Mouse (Mus musculus) midbrain, embryonic 14.5 days (tissue): ENCODE measurements at regions not wholly inside any gene's neighbourhood (a gene's known extent, or its start where the extent isn't known, plus 50 kb on each side); places are given as distances from the start of the nearest gene placed in this dataset.

Experiments
- ATAC-seq: fragments of 200-750 bp; cut with Nextera tagmentation; 2 replicates; pipeline ENCODE4 v1.8.0; 2017; ENCODE audit warnings: moderate number of reproducible peaks, moderate library complexity; ENCODE audit not compliant: low FRiP score, low TSS enrichment
- DNase-seq: peaks from one replicate; pipeline ENCODE4 v3.0.0-alpha.2; 2015
- H3K27ac ChIP-seq: fragments of 300-500 bp; sonication (generic); replicated peaks from 2 replicates; pipeline ENCODE4 v1.5.1; 2014; ENCODE audit warnings: mild to moderate bottlenecking, low read depth, low read length, moderate library complexity
- H3K27me3 ChIP-seq: fragments of 300-500 bp; sonication (generic); 2 replicates; pipeline ENCODE4 v1.6.1; 2014; ENCODE audit warnings: low read length, control low read depth, mixed read lengths; ENCODE audit not compliant: control insufficient read depth, insufficient read depth
- H3K36me3 ChIP-seq: fragments of 300-500 bp; sonication (generic); 2 replicates; pipeline ENCODE4 v1.6.1; 2014; ENCODE audit warnings: low read length, control low read depth; ENCODE audit not compliant: control insufficient read depth, insufficient read depth
- H3K4me1 ChIP-seq: fragments of 300-500 bp; sonication (generic); 2 replicates; pipeline ENCODE4 v1.6.1; 2014; ENCODE audit warnings: mild to moderate bottlenecking, antibody characterized with exemption, low read length, control low read depth; ENCODE audit not compliant: control insufficient read depth, insufficient read depth
- H3K4me2 ChIP-seq: fragments of 300-500 bp; sonication (generic); 2 replicates; pipeline ENCODE4 v1.6.1; 2014; ENCODE audit warnings: mild to moderate bottlenecking, low read length, moderate library complexity
- H3K4me3 ChIP-seq: fragments of 300-500 bp; sonication (generic); replicated peaks from 2 replicates; pipeline ENCODE4 v1.5.1; 2014; ENCODE audit warnings: low read depth, low read length
- H3K9ac ChIP-seq: fragments of 300-500 bp; sonication (generic); replicated peaks from 2 replicates; pipeline ENCODE4 v1.6.1; 2014; ENCODE audit warnings: mild to moderate bottlenecking, low read length, moderate library complexity
- H3K9me3 ChIP-seq: fragments of 300-500 bp; sonication (generic); 2 replicates; pipeline ENCODE4 v1.6.1; 2016; ENCODE audit warnings: low read length, control low read depth, mixed read lengths; ENCODE audit not compliant: control insufficient read depth
- WGBS: fragments of 180-500 bp; shearing (Covaris S2); extraction: QIAGEN DNeasy Blood & Tissue Kit; methylation state at CpG from one replicate; pipeline ENCODE4 v1.1.7; 2014; 5-methylcytosine and 5-hydroxymethylcytosine counted together

DNA sequence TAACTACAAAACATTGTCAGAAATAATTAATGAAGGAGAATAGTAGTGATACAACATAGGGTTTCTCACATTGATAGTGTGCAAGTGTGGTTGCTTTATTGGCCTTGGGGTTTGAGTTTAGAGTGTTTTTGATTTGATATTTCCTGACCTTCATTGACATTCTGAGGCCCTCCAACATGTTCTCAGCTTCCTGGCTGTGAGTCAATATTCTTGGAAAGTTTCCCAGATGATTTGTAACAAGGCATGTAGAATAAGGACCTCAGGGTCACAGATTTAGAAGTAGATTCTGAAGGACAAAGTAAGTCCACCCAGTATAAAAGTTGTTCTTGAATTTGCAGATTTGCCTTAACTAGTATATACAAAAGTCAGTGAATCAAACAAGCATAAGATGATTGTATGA, 969.7 kb upstream of the Pcdh9 start:
- Histone ChIP-seq H3K27ac (no peak overlapping the region), H3K4me3 (no peak overlapping the region), H3K4me2 (no peak overlapping the region), H3K4me1 (no peaks in the 10 kb centered on the region), H3K27me3 (no peaks in the 10 kb centered on the region), H3K9me3 (no peaks in the 10 kb centered on the region), H3K36me3 (no peaks in the 10 kb centered on the region), H3K9ac (no peak overlapping the region)
- DNase-seq (no peak), ATAC-seq (no peak)

GRCm38 (mm10) chr14:94869011-94869410, 978.5 kb upstream of the Pcdh9 start:
- no peaks in the 10 kb centered on the region for H3K27me3 ChIP-seq
- 68% methylated on average over 2 of the region's 2 CpGs for WGBS
- no peaks in the 10 kb centered on the region for H3K9me3 ChIP-seq
- ATAC-seq (no peak), DNase-seq (no peak)
- H3K27ac ChIP-seq, result no peak overlapping the region
- no peaks in the 10 kb centered on the region for H3K36me3 ChIP-seq
- H3K4me1 ChIP-seq, result no peaks in the 10 kb centered on the region
- no peak overlapping the region for H3K4me3 ChIP-seq
- no peak overlapping the region for H3K4me2 ChIP-seq
- H3K9ac ChIP-seq, result no peak overlapping the region

GRCm38 (mm10) chr14:94886054-94886453, 995.0 kb upstream of the 4921530L21Rik start:
- ATAC-seq (no peak), DNase-seq (no peak)
- Histone ChIP-seq H3K4me1 (no peaks in the 10 kb centered on the region), H3K9ac (no peak overlapping the region), H3K4me2 (no peak overlapping the region), H3K4me3 (no peak overlapping the region), H3K36me3 (no peaks in the 10 kb centered on the region), H3K27me3 (no peaks in the 10 kb centered on the region), H3K27ac (no peak overlapping the region), H3K9me3 (no peaks in the 10 kb centered on the region)
- 77% methylated on average over 3 of the region's 3 CpGs for WGBS

DNA sequence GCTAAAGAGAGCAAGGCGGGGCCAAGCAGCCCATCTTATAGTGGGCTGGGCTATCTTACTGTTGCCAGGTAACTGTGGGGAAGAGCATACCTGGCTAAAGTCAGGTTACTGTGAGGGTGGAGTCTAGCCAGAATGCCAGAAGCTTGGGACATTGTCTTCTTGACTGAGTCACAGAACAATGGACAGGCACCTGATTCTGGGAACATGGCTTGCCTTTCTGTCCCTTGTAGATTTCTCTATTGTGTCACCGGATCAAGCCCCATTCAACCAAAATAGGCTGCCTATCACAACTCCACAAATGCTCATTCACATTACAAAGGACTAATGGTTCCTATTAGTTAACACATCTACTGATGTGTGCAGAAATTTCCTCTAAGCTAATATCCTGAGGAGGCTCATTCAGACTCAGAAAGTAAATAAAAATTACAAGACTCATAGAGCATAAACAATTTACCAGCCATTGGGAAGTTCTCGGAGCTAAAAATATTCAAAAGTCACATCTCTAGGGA, 985.7 kb upstream of the 4921530L21Rik start:
- no peaks in the 10 kb centered on the region for H3K36me3 ChIP-seq
- H3K4me2 ChIP-seq, result no peak overlapping the region
- no peak overlapping the region for H3K4me3 ChIP-seq
- no peak overlapping the region for H3K9ac ChIP-seq
- no peak for DNase-seq
- no peak for ATAC-seq
- H3K4me1 ChIP-seq, result no peaks in the 10 kb centered on the region
- WGBS, result 85% methylated on average over 3 of the region's 3 CpGs
- no peaks in the 10 kb centered on the region for H3K27me3 ChIP-seq
- no peaks in the 10 kb centered on the region for H3K9me3 ChIP-seq
- no peak overlapping the region for H3K27ac ChIP-seq

GRCm38 (mm10) chr14:94898667-94899281, 982.3 kb upstream of the 4921530L21Rik start:
- ATAC-seq (peak; percentile 55; the same call in 1 of the 2 replicates), DNase-seq (peak; percentile 58)
- peak overlapping the region; percentile 52; the same call in 1 of the 2 replicates for H3K27ac ChIP-seq

DNA sequence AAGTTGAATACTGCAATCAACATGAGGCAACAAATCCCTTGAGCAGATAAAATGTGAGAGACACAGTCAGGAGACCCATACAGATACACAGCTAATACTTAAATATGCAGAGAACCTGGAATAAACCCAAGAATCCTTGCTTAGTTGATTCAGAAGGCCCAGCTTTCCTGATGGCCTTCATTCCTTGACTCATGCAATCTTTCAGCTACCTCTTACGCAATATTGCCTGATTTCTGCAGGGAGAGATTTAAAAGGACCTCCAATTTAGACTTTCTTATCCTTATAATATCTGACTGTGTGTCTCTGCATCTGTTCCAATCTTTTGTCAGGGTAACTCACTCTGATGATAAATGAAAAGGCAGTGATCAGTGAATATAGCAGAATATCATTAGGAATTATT, 968.7 kb upstream of the 4921530L21Rik start:
- no peak overlapping the region for H3K9ac ChIP-seq
- ATAC-seq, result no peak

More at GRCm38 (mm10) chr14:94898667-94899281, 982.3 kb upstream of the 4921530L21Rik start:
- no peaks in the 10 kb centered on the region for H3K36me3 ChIP-seq
- no peak overlapping the region for H3K4me3 ChIP-seq
- H3K4me2 ChIP-seq, result peak overlapping the region; percentile 35
- H3K27me3 ChIP-seq, result no peaks in the 10 kb centered on the region
- 15% methylated on average over 6 of the region's 6 CpGs for WGBS
- H3K9ac ChIP-seq, result no peak overlapping the region
- H3K9me3 ChIP-seq, result no peaks in the 10 kb centered on the region
- H3K4me1 ChIP-seq, result no peaks in the 10 kb centered on the region

DNA sequence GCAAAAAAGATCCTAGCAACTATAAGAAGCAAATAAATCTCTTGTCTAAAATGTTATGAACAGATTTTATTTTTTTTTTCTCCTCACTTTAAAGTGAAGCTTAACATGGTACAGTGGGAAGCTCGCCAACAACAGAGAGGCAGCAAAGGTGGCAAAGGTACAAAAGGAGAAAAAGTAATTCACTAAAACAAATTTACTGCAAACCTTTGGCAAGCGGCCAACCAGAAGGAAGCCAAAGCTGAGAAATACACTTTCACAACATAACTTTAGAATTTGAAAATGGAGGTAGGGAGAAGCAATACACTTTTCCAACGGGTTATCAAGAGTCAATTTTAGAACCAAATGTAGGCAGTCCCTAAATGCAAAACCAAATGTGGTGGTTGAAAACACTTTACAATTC, 939.6 kb upstream of the 4921530L21Rik start:
- Histone ChIP-seq H3K4me2 (no peak overlapping the region), H3K9me3 (no peaks in the 10 kb centered on the region), H3K4me1 (no peaks in the 10 kb centered on the region), H3K27ac (no peak overlapping the region), H3K4me3 (no peak overlapping the region), H3K9ac (no peak overlapping the region), H3K27me3 (no peaks in the 10 kb centered on the region), H3K36me3 (no peaks in the 10 kb centered on the region)
- DNase-seq (peak; percentile 11), ATAC-seq (no peak)
- WGBS, result 90% methylated on average over 3 of the region's 3 CpGs

More for the DNA sequence above, 968.7 kb upstream of the 4921530L21Rik start:
- Histone ChIP-seq H3K9me3 (no peaks in the 10 kb centered on the region), H3K4me1 (no peaks in the 10 kb centered on the region), H3K4me3 (no peak overlapping the region), H3K36me3 (no peaks in the 10 kb centered on the region), H3K27me3 (no peaks in the 10 kb centered on the region), H3K4me2 (no peak overlapping the region), H3K27ac (no peak overlapping the region)
- DNase-seq, result no peak
- WGBS, result 91% methylated on average over 1 of the region's 1 CpGs
